Mouse (Mus musculus) erythroblast, embryonic 14.5 days (primary cell): ENCODE measurements around the gene Srek1. TPM values are rescaled to one million over a fixed set of nuclear protein-coding genes. Genes with fewer than 3 reads are reported as not detected.
A peak's percentile ranks its signal among the peaks of the same experiment; 100 is the strongest.

ENCODE experiments used
- H3K27me3 ChIP-seq: 2 replicates; pipeline ENCODE4 v1.6.1; 2012; ENCODE audit warnings: inconsistent platforms; ENCODE audit not compliant: control insufficient read depth
- H3K36me3 ChIP-seq: 2 replicates; pipeline ENCODE4 v1.6.1; 2012; ENCODE audit warnings: mild to moderate bottlenecking, inconsistent platforms; ENCODE audit not compliant: control insufficient read depth
- H3K4me1 ChIP-seq: 2 replicates; pipeline ENCODE4 v1.6.1; 2012; ENCODE audit warnings: inconsistent platforms; ENCODE audit not compliant: control insufficient read depth
- H3K4me3 ChIP-seq: replicated peaks from 2 replicates; pipeline ENCODE3; 2012; ENCODE audit warnings: moderate library complexity, mild to moderate bottlenecking, inconsistent platforms
- H3K9me3 ChIP-seq: 2 replicates; pipeline ENCODE4 v1.6.1; 2012; ENCODE audit warnings: low read length, inconsistent platforms, mixed read lengths; ENCODE audit not compliant: control insufficient read depth
- GATA1 ChIP-seq: IDR thresholded peaks from 2 replicates; pipeline ENCODE4 v1.6.1; 2012; ENCODE audit warnings: low read length, inconsistent platforms, mixed read lengths
- TAL1 ChIP-seq: IDR thresholded peaks from 3 replicates; pipeline ENCODE4 v1.6.1; 2012; ENCODE audit warnings: low read length, inconsistent platforms, mixed read lengths
- polyA plus RNA-seq: library from polyadenylated mRNA; stranded (reverse); fragments of >175 nt; gene quantifications from 2 replicates; pipeline ENCODE4 v1.2.3, GENCODE M21; 2012

Gene Srek1
- polyA plus RNA-seq, 1 experiment, result 0.68 TPM

- H3K36me3 ChIP-seq, result peaks cover 94% of the 10 kb centered on the region
- H3K9me3 ChIP-seq, result no peaks in the 10 kb centered on the region
- no peak for TF ChIP-seq GATA1
- no peak for TF ChIP-seq TAL1
- no peak overlapping the region for H3K4me3 ChIP-seq
- H3K4me1 ChIP-seq, result no peaks in the 10 kb centered on the region
- no peaks in the 10 kb centered on the region for H3K27me3 ChIP-seq
Measured at GRCm38 (mm10) chr13:103745688-103746087, 28.7 kb downstream of the Srek1 start.

DNA sequence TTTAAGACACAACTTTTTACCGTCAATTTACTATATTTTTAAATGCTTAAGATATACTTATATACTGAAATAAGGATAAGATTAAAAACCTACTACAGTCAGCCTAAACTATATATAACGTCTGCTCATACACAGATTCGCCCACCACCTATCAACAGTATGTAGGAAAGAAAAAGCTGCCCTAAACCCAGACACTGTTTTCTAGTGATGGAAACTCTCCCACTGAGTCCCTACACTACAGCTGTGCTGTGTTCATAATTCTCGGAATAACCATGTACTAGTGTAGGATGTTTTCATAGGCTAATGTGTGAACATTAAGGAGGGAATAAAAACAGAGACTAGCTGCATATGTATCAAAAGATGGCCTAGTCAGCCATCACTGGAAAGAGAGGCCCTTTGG lies 29.2 kb downstream of the Srek1 start:
- Histone ChIP-seq H3K9me3 (no peaks in the 10 kb centered on the region), H3K4me1 (no peaks in the 10 kb centered on the region), H3K36me3 (peaks cover 93% of the 10 kb centered on the region), H3K4me3 (no peak overlapping the region), H3K27me3 (no peaks in the 10 kb centered on the region)
- no peak for TF ChIP-seq TAL1
- no peak for TF ChIP-seq GATA1

GRCm38 (mm10) chr13:103735330-103736007 lies 38.9 kb downstream of the Srek1 start:
- H3K9me3 ChIP-seq, result no peaks in the 10 kb centered on the region
- peaks cover 45% of the 10 kb centered on the region for H3K36me3 ChIP-seq
- no peak overlapping the region for H3K4me3 ChIP-seq
- peak; percentile 20; the same call in 1 of the 3 replicates for TF ChIP-seq TAL1
- TF ChIP-seq GATA1, result no peak
- peaks cover 9% of the 10 kb centered on the region for H3K4me1 ChIP-seq
- H3K27me3 ChIP-seq, result no peaks in the 10 kb centered on the region

DNA sequence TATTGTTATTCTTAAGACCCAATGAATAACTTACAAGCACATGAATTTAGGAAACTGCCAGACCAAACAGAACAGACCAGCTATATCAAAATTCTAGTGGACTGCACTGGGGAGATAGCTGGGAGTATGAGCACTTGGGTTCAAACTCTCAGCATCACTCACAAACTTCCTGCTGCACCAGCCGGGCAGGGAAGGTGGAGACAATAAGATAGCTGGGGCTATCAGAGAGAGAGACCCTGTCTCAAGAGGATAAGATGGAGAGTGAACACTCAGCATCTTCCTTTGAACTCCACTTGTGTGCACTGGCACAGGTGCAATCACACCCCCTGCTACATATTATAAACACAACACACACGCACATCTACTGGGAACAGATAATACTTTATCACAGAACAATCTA lies 47.5 kb downstream of the Srek1 start:
- no peaks in the 10 kb centered on the region for H3K27me3 ChIP-seq
- peaks cover 3% of the 10 kb centered on the region; the same call in 1 of the 2 replicates for H3K9me3 ChIP-seq
- no peak for TF ChIP-seq GATA1
- no peak overlapping the region for H3K4me3 ChIP-seq
- no peaks in the 10 kb centered on the region for H3K36me3 ChIP-seq
- H3K4me1 ChIP-seq, result no peaks in the 10 kb centered on the region

DNA sequence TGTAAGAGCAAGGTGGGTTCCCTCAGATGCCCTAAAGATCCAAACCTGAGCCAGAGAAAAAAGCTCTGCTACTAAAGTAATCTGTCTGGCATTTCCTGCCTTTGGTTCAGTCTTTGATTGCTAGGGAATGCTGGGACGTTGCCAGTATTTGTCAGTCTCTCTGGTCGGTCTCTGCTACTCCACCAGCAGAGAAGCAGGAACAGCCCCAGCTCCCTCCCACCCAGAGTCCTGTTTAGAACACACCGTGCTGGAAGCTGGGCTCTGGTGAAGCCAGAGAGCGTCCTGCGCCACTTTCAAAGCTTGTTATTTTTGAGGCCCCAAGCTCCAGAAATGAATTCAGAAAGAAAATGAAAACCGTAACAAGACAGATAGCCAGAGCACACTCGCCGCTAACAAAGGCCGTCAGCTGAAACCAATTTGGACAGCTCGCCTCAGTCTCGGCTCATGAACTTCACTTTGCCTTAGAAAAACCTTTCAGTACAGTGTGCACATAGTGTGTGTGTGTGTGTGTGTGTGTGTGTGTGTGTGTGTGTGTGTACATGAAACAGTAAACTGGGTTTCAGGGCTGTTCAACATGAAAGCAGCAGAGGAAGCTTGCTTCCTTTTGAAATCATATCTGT lies 62.9 kb downstream of the Srek1 start:
- TF ChIP-seq GATA1 (no peak), TAL1 (no peak)
- no peaks in the 10 kb centered on the region for H3K9me3 ChIP-seq
- H3K4me1 ChIP-seq, result no peaks in the 10 kb centered on the region
- no peaks in the 10 kb centered on the region for H3K36me3 ChIP-seq
- no peak overlapping the region for H3K4me3 ChIP-seq
- no peaks in the 10 kb centered on the region for H3K27me3 ChIP-seq

DNA sequence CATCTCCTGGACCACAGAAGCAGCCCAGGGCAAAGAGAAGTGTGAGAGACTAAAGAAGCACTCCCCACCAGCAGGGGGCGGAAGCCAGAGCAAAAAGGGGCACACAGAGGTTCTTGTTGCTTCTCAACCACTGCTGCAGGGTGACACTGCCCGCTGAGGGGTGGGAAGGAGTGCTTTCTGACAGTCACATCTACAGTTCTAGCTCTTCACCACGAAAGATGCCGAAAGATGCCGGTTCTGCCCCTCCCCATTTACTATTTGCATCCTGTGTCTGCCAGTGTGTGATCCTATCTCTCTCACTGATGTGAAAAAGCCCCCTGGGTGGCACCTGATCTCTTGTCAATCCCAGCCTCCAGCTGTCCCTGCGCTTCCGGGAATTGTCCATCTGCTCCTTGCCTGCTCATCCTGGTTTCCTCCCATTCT lies 64.0 kb downstream of the Srek1 start:
- H3K27me3 ChIP-seq, result no peaks in the 10 kb centered on the region
- no peaks in the 10 kb centered on the region for H3K9me3 ChIP-seq
- H3K36me3 ChIP-seq, result no peaks in the 10 kb centered on the region
- no peaks in the 10 kb centered on the region for H3K4me1 ChIP-seq
- H3K4me3 ChIP-seq, result no peak overlapping the region
- no peak for TF ChIP-seq GATA1
- TF ChIP-seq TAL1, result no peak

DNA sequence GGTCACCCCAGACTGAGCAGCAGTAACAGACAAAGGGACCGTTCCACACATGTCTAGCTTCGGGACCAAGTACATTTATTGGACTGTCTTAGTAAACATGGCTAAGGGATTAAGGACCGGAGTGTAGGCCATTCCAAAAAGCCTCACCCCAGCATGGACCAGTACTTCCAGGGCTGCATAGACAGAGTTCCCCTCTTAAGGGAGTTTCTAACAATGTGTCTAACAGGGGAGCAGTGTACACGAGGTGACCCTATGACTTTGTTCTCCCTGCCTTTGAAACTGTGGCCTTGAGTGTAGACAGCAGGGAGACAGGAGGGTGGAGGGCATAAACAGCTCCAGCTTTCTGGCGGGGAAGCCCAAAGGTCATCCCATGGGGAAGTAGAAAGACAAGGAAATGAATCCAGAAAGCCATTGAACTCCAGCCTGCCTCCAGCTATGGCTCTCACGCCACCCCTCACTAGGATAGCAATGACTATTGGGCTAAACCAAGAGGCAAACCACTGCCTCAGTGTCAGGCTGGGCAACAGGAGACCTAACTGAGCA lies 68.9 kb downstream of the Srek1 start:
- Histone ChIP-seq H3K4me3 (no peak overlapping the region), H3K4me1 (no peaks in the 10 kb centered on the region), H3K9me3 (no peaks in the 10 kb centered on the region), H3K36me3 (no peaks in the 10 kb centered on the region), H3K27me3 (no peaks in the 10 kb centered on the region)
- no peak for TF ChIP-seq TAL1
- no peak for TF ChIP-seq GATA1

DNA sequence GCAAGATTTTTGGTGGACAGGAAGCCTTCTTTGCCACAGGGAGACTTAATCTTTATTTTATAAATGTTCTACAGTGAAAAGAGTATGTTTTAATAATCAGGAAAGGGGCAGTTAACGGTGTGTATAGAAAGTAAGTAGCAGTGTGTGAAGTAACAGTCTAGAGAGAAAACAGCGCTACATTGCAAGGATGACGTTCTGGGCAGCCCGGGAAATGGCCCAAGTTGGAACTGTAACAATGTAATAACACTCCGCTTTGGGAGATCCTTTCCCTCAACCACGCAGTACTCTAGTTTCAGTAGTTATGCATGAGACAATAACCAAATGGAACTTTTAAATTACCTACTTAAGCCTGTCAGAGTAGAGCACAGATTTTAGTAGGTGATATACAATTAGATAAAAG lies 70.6 kb downstream of the Srek1 start:
- H3K9me3 ChIP-seq, result no peaks in the 10 kb centered on the region
- TF ChIP-seq GATA1 (no peak), TAL1 (no peak)
- H3K4me3 ChIP-seq, result no peak overlapping the region
- H3K4me1 ChIP-seq, result no peaks in the 10 kb centered on the region
- no peaks in the 10 kb centered on the region for H3K27me3 ChIP-seq
- no peaks in the 10 kb centered on the region for H3K36me3 ChIP-seq

GRCm38 (mm10) chr13:103703386-103703785 lies 71.0 kb downstream of the Srek1 start:
- no peaks in the 10 kb centered on the region for H3K36me3 ChIP-seq
- TF ChIP-seq TAL1, result no peak
- TF ChIP-seq GATA1, result no peak
- H3K9me3 ChIP-seq, result no peaks in the 10 kb centered on the region
- no peak overlapping the region for H3K4me3 ChIP-seq
- no peaks in the 10 kb centered on the region for H3K27me3 ChIP-seq
- H3K4me1 ChIP-seq, result no peaks in the 10 kb centered on the region
